Mouse (Mus musculus) intestine, embryonic 14.5 days (tissue): ENCODE results near the gene 2210011C24Rik. TPM values are rescaled to one million over a fixed set of nuclear protein-coding genes. Genes with fewer than 3 reads are reported as not detected.

Experiments
- ATAC-seq: fragments of 200-750 bp; cut with Nextera tagmentation; replicated peaks from 2 replicates; pipeline ENCODE4 v1.8.0; 2017; ENCODE audit warnings: low read depth, moderate number of reproducible peaks, moderate TSS enrichment, moderate library complexity; ENCODE audit not compliant: low FRiP score, low TSS enrichment
- DNase-seq: peaks from one replicate; pipeline ENCODE4 v3.0.0-alpha.2; 2018; ENCODE audit warnings: low spot score
- H3K27ac ChIP-seq: fragments of 300-500 bp; sonication (generic); 2 replicates; pipeline ENCODE4 v1.5.1; 2014; ENCODE audit warnings: low read depth, mild to moderate bottlenecking, control low read depth
- H3K27me3 ChIP-seq: fragments of 300-500 bp; sonication (generic); replicated peaks from 2 replicates; pipeline ENCODE4 v1.6.1; 2014; ENCODE audit warnings: low read length, control low read depth; ENCODE audit not compliant: control insufficient read depth, insufficient read depth
- H3K36me3 ChIP-seq: fragments of 300-500 bp; sonication (generic); 2 replicates; pipeline ENCODE4 v1.6.1; 2014; ENCODE audit warnings: low read length, control low read depth; ENCODE audit not compliant: control insufficient read depth, insufficient read depth
- H3K4me1 ChIP-seq: fragments of 300-500 bp; sonication (generic); replicated peaks from 2 replicates; pipeline ENCODE4 v1.6.1; 2014; ENCODE audit warnings: low read length, control low read depth, mixed read lengths; ENCODE audit not compliant: control insufficient read depth, insufficient read depth
- H3K4me2 ChIP-seq: fragments of 300-500 bp; sonication (generic); 2 replicates; pipeline ENCODE4 v1.6.1; 2014; ENCODE audit warnings: low read length
- H3K4me3 ChIP-seq: fragments of 300-500 bp; sonication (generic); 2 replicates; pipeline ENCODE4 v1.5.1; 2014; ENCODE audit warnings: low read depth, low read length, control low read depth, mixed read lengths
- H3K9ac ChIP-seq: fragments of 300-500 bp; sonication (generic); 2 replicates; pipeline ENCODE4 v1.6.1; 2014; ENCODE audit warnings: mild to moderate bottlenecking, low read length
- H3K9me3 ChIP-seq: fragments of 300-500 bp; sonication (generic); 2 replicates; pipeline ENCODE4 v1.6.1; 2016; ENCODE audit warnings: low read length, control low read depth; ENCODE audit not compliant: control insufficient read depth
- WGBS: fragments of 180-500 bp; shearing (Covaris S2); extraction: QIAGEN DNeasy Blood & Tissue Kit; methylation state at CpG from one replicate; pipeline ENCODE4 v1.1.7; 2014; 5-methylcytosine and 5-hydroxymethylcytosine counted together
- polyA plus RNA-seq: library from polyadenylated mRNA; unstranded; fragments of >200 nt; fragmentation: Nextera tagmentation; extraction: Ambion mirVana; gene quantifications from 2 replicates; pipeline ENCODE4 v1.2.1, GENCODE M21; 2014

Gene 2210011C24Rik
- 1.3 and 1.6 TPM in 2 replicates for polyA plus RNA-seq

GRCm38 (mm10) chr8:84011705-84012498 lies at the start of gene 2210011C24Rik:
TSS of gene 2210011C24Rik (minus strand) at chr8:84012171.
- Histone ChIP-seq H3K27ac (no peak within 1 kb of the TSS), H3K9me3 (no peaks in the 10 kb centered on the region; the same call in 1 of the 2 replicates), H3K4me3 (peak within 1 kb of the TSS; percentile 36), H3K9ac (peak within 1 kb of the TSS; percentile 32; the same call in 1 of the 2 replicates), H3K36me3 (no peaks in the 10 kb centered on the region), H3K27me3 (peaks cover 36% of the 10 kb centered on the region), H3K4me2 (peak within 1 kb of the TSS; percentile 74), H3K4me1 (peaks cover 22% of the 10 kb centered on the region)
- ATAC-seq (peak; percentile 16; the same call in 1 of the 2 replicates), DNase-seq (peak; percentile 72)
- 1% methylated on average over 44 of the region's 45 CpGs for whole genome bisulfite sequencing

- H3K36me3 ChIP-seq = no peaks in the 10 kb centered on the region
- H3K4me3 ChIP-seq = no peak overlapping the region
- no peak overlapping the region for H3K9ac ChIP-seq
- no peaks in the 10 kb centered on the region for H3K9me3 ChIP-seq
- DNase-seq = no peak
- H3K27me3 ChIP-seq = no peaks in the 10 kb centered on the region
- H3K27ac ChIP-seq = no peak overlapping the region
- ATAC-seq = no peak
- 83% methylated on average over 2 of the region's 2 CpGs for WGBS
- H3K4me1 ChIP-seq = no peaks in the 10 kb centered on the region
- no peak overlapping the region for H3K4me2 ChIP-seq
These were observed 48.3 kb upstream of the 2210011C24Rik start for GRCm38 (mm10) chr8:84060245-84060644.

- no peak overlapping the region for H3K4me2 ChIP-seq
- H3K4me1 ChIP-seq = no peaks in the 10 kb centered on the region
- no peak overlapping the region for H3K4me3 ChIP-seq
- ATAC-seq (no peak), DNase-seq (no peak)
- no peaks in the 10 kb centered on the region for H3K9me3 ChIP-seq
- 92% methylated on average over 2 of the region's 2 CpGs for WGBS
- no peak overlapping the region for H3K27ac ChIP-seq
- H3K36me3 ChIP-seq = no peaks in the 10 kb centered on the region
- H3K27me3 ChIP-seq = no peaks in the 10 kb centered on the region
- H3K9ac ChIP-seq = no peak overlapping the region
These were observed 47.3 kb upstream of the 2210011C24Rik start for GRCm38 (mm10) chr8:84059226-84059625.

GRCm38 (mm10) chr8:84057827-84058226 lies 45.9 kb upstream of the 2210011C24Rik start:
- WGBS = 83% methylated on average over 1 of the region's 1 CpGs
- Histone ChIP-seq H3K4me3 (no peak overlapping the region), H3K9ac (no peak overlapping the region), H3K4me1 (no peaks in the 10 kb centered on the region), H3K4me2 (no peak overlapping the region), H3K27me3 (no peaks in the 10 kb centered on the region), H3K9me3 (no peaks in the 10 kb centered on the region), H3K36me3 (no peaks in the 10 kb centered on the region), H3K27ac (no peak overlapping the region)
- ATAC-seq = no peak
- DNase-seq = no peak

GRCm38 (mm10) chr8:84053229-84053628 lies 41.3 kb upstream of the 2210011C24Rik start:
- Histone ChIP-seq H3K9me3 (no peaks in the 10 kb centered on the region), H3K27ac (no peak overlapping the region), H3K4me2 (no peak overlapping the region), H3K4me1 (no peaks in the 10 kb centered on the region), H3K36me3 (no peaks in the 10 kb centered on the region), H3K27me3 (no peaks in the 10 kb centered on the region), H3K9ac (no peak overlapping the region), H3K4me3 (no peak overlapping the region)
- ATAC-seq = no peak
- 95% methylated on average over 5 of the region's 5 CpGs for WGBS
- no peak for DNase-seq

- ATAC-seq = no peak; the same call in 1 of the 2 replicates
These were observed 40.8 kb upstream of the 2210011C24Rik start for GRCm38 (mm10) chr8:84052746-84053145.

GRCm38 (mm10) chr8:84048171-84048570 lies 36.2 kb upstream of the 2210011C24Rik start:
- peaks cover 23% of the 10 kb centered on the region for H3K27me3 ChIP-seq
- no peak overlapping the region for H3K4me3 ChIP-seq
- no peak for ATAC-seq
- H3K4me1 ChIP-seq = no peaks in the 10 kb centered on the region
- H3K4me2 ChIP-seq = no peak overlapping the region
- H3K36me3 ChIP-seq = no peaks in the 10 kb centered on the region
- no peak overlapping the region for H3K27ac ChIP-seq
- WGBS = 60% methylated on average over 5 of the region's 5 CpGs
- no peak for DNase-seq
- no peak overlapping the region for H3K9ac ChIP-seq
- H3K9me3 ChIP-seq = no peaks in the 10 kb centered on the region

More at GRCm38 (mm10) chr8:84052746-84053145, 40.8 kb upstream of the 2210011C24Rik start:
- Histone ChIP-seq H3K9me3 (no peaks in the 10 kb centered on the region), H3K4me3 (no peak overlapping the region), H3K36me3 (no peaks in the 10 kb centered on the region), H3K4me1 (no peaks in the 10 kb centered on the region), H3K4me2 (no peak overlapping the region), H3K27ac (no peak overlapping the region), H3K27me3 (no peaks in the 10 kb centered on the region), H3K9ac (no peak overlapping the region)
- no peak for DNase-seq
- 66% methylated on average over 3 of the region's 3 CpGs for WGBS

GRCm38 (mm10) chr8:84046505-84046904 lies 34.5 kb upstream of the 2210011C24Rik start:
- Histone ChIP-seq H3K4me2 (no peak overlapping the region), H3K27me3 (peaks cover 40% of the 10 kb centered on the region), H3K9me3 (no peaks in the 10 kb centered on the region), H3K4me3 (no peak overlapping the region), H3K36me3 (no peaks in the 10 kb centered on the region), H3K4me1 (no peaks in the 10 kb centered on the region; the same call in 1 of the 2 replicates), H3K9ac (no peak overlapping the region), H3K27ac (no peak overlapping the region)
- DNase-seq = no peak
- ATAC-seq = no peak
- 90% methylated on average over 3 of the region's 3 CpGs for WGBS
